Mouse (Mus musculus) liver, adult 2 months (tissue): ENCODE measurements around the gene Rps6ka3. TPM values are rescaled to one million over a fixed set of nuclear protein-coding genes. Genes with fewer than 3 reads are reported as not detected.

ENCODE experiments used
- DNase-seq: peaks from one replicate; pipeline ENCODE4 v3.0.0-alpha.2; 2011; ENCODE audit warnings: low read depth, low spot score; ENCODE audit errors: extremely low read depth
- H3K27ac ChIP-seq: fragments of 200-500 bp; replicated peaks from 2 replicates; pipeline ENCODE4 v1.5.1; 2012; ENCODE audit warnings: low read depth, mild to moderate bottlenecking, control low read depth, inconsistent platforms, low read length; ENCODE audit not compliant: insufficient read depth
- H3K27me3 ChIP-seq: fragments of 200-500 bp; 2 replicates; pipeline ENCODE4 v1.6.1; 2012; ENCODE audit warnings: mild to moderate bottlenecking, moderate library complexity, low read length, inconsistent platforms; ENCODE audit not compliant: control insufficient read depth, insufficient read depth
- H3K36me3 ChIP-seq: fragments of 200-500 bp; 2 replicates; pipeline ENCODE4 v1.6.1; 2012; ENCODE audit warnings: low read length, inconsistent platforms; ENCODE audit not compliant: control insufficient read depth, insufficient read depth
- H3K4me1 ChIP-seq: fragments of 200-500 bp; 2 replicates; pipeline ENCODE4 v1.6.1; 2011; ENCODE audit warnings: low read length; ENCODE audit not compliant: control insufficient read depth, insufficient read depth
- H3K4me3 ChIP-seq: fragments of 200-500 bp; 2 replicates; pipeline ENCODE4 v1.5.1; 2011; ENCODE audit warnings: low read depth, mild to moderate bottlenecking, control low read depth, low read length, moderate library complexity; ENCODE audit not compliant: insufficient read depth
- H3K79me2 ChIP-seq: fragments of 200-500 bp; 2 replicates; pipeline ENCODE4 v1.6.1; 2012; ENCODE audit warnings: inconsistent platforms, mild to moderate bottlenecking, low read length, moderate library complexity; ENCODE audit not compliant: control insufficient read depth, insufficient read depth
- H3K9ac ChIP-seq: fragments of 200-500 bp; 2 replicates; pipeline ENCODE4 v1.6.1; 2012; ENCODE audit warnings: low read depth, mild to moderate bottlenecking, control low read depth, inconsistent platforms, low read length
- CTCF ChIP-seq: fragments of 200-500 bp; IDR thresholded peaks from 2 replicates; pipeline ENCODE4 v1.5.1; 2011; ENCODE audit warnings: low read depth, low read length, control low read depth
- POLR2A ChIP-seq: fragments of 200-500 bp; IDR thresholded peaks from 2 replicates; pipeline ENCODE4 v1.6.1; 2011; ENCODE audit warnings: low read length, control low read depth; ENCODE audit not compliant: insufficient read depth; ENCODE audit errors: extremely low read depth
- WGBS: fragments of 180-500 bp; shearing (Covaris S2); methylation state at CpG from one replicate; pipeline ENCODE4 v1.1.7; 2018; 5-methylcytosine and 5-hydroxymethylcytosine counted together
- polyA plus RNA-seq: library from polyadenylated mRNA; depleted of rRNA; stranded (reverse); fragments of >200 nt; gene quantifications from 2 replicates; pipeline ENCODE4 v1.2.3, GENCODE M21; 2012
- total RNA-seq: library from RNA; depleted of rRNA; stranded (reverse); fragments of >200 nt; gene quantifications from 2 replicates; pipeline ENCODE4 v1.2.3, GENCODE M21; 2014

Rps6ka3 gene
- total and polyA plus RNA-seq, 2 experiments, result 3.0 to 6.8 TPM

DNA sequence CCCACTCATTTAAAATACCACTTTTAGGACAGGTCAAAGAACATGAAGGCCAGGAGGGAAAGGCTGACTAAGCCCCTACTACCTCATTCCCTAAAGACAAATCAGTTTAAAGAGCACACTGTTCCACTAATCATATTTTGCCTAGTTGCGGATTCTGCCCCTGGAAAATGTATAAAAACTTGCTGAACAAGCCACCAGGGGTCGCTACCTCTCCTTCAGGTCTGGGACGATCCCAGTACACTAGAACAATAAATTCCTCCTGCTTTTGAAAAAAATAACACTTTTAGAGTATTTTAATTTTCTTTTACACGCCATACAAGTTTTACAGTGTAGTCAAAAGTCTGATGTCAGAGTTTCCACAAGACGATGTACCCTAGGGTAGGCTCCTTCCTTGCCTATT is 76.7 kb downstream of the Rps6ka3 start:
- Histone ChIP-seq H3K27ac (no peak overlapping the region), H3K79me2 (no peaks in the 10 kb centered on the region), H3K9ac (no peak overlapping the region), H3K4me3 (no peak overlapping the region), H3K36me3 (no peaks in the 10 kb centered on the region), H3K4me1 (no peaks in the 10 kb centered on the region), H3K27me3 (no peaks in the 10 kb centered on the region)
- DNase-seq, result no peak
- TF ChIP-seq CTCF, result peak; percentile 10; the same call in 1 of the 2 replicates
- TF ChIP-seq POLR2A, result no peak
- 92% methylated on average over 5 of the region's 5 CpGs for WGBS

DNA sequence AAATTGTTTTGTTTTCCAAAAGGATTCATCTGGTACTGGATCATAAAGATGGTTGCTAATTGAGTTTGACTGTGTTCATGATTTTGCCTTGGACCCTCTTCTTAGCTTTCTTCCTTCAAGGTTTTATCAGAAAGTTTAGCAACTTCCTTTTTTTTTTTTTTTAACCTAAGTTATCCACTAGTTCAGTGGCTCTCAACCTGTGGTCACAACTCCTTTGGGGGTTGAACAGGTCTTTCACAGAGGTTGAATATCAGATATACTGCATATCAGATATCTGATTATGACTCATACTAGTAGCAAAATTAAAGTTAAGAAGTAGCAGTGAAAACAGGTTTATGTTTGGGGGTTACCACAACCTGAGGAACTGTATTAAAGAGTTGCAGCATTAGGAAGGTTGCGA is 85.8 kb downstream of the Rps6ka3 start:
- Histone ChIP-seq H3K27ac (no peak overlapping the region), H3K36me3 (no peaks in the 10 kb centered on the region), H3K27me3 (no peaks in the 10 kb centered on the region), H3K9ac (no peak overlapping the region), H3K4me1 (no peaks in the 10 kb centered on the region), H3K79me2 (no peaks in the 10 kb centered on the region), H3K4me3 (no peak overlapping the region)
- TF ChIP-seq CTCF (no peak), POLR2A (no peak)
- 94% methylated on average over 1 of the region's 1 CpGs for WGBS
- no peak for DNase-seq

DNA sequence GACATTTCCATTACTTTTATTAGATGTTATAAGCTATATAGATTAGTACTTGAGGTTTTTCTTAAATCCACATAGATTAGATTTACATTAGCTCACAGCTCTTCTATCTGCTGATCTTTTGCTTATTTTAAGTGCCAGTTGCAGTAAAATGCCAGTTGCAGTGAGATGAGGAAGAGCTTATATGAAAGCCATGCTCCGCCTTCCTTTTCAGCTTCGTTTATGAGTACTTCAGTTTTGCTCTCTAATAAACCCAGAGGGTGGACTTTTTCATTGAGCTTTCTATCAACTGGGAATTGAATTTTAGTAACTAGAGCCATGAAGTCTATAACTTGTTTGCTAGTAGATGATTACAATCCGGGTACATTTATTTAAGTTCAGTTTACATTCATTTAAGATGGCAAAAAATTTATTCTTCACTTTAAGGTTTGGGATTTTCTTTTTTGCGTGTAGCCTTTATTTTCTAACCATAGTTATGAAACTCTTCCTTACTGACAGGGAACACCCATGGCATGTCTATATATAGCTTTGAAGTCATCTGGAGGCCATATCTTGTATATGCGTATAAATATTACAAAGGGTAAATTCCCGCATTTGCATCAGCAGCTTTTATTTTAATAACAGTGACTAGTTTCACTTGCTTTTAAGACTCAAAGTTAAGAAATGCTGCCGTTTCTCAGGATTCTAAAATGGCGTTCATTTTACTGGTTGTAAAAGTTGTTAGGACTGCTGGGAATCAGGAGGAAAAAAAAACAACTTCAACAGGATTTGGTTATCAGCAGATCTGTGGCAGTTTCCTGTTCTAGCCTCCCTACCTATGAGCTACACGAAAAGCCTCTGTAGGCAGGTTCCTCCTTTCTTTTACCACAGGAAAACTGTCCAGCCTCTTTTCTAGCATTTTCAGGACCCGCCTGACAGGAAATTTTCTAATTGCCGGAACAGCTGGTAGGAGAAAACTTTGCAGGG is 92.5 kb downstream of the Rps6ka3 start:
- H3K27ac ChIP-seq, result no peak overlapping the region
- no peak for DNase-seq
- no peak overlapping the region for H3K4me3 ChIP-seq
- no peaks in the 10 kb centered on the region for H3K4me1 ChIP-seq
- no peaks in the 10 kb centered on the region for H3K36me3 ChIP-seq
- H3K27me3 ChIP-seq, result no peaks in the 10 kb centered on the region
- no peak overlapping the region for H3K9ac ChIP-seq
- H3K79me2 ChIP-seq, result no peaks in the 10 kb centered on the region
- TF ChIP-seq POLR2A, result no peak
- TF ChIP-seq CTCF, result no peak
- 79% methylated on average over 11 of the region's 11 CpGs for WGBS

DNA sequence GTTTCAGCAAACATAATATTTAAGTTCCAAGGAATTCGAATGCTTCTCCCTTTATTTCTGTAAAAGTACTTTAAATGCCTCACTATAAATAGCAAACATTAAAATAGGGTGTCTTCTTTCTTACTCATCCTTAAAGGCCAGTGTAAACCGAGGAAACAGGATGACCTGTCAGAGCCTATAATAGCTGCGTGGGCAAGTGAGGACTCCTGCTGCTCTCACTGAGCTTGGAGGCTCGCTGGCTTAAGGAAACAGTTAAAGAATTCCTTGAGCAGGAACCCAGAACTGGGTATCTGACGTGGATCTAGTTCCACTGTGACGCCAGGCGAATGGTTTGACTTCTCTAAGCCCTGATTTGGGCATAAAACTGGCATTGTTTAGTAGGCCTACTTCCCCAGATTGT is 105.2 kb downstream of the Rps6ka3 start:
- no peaks in the 10 kb centered on the region for H3K36me3 ChIP-seq
- H3K9ac ChIP-seq, result no peak overlapping the region
- H3K4me3 ChIP-seq, result no peak overlapping the region
- no peaks in the 10 kb centered on the region for H3K79me2 ChIP-seq
- H3K27ac ChIP-seq, result no peak overlapping the region
- H3K4me1 ChIP-seq, result no peaks in the 10 kb centered on the region
- WGBS, result 88% methylated on average over 7 of the region's 7 CpGs
- H3K27me3 ChIP-seq, result no peaks in the 10 kb centered on the region
- TF ChIP-seq POLR2A, result no peak
- DNase-seq, result no peak

DNA sequence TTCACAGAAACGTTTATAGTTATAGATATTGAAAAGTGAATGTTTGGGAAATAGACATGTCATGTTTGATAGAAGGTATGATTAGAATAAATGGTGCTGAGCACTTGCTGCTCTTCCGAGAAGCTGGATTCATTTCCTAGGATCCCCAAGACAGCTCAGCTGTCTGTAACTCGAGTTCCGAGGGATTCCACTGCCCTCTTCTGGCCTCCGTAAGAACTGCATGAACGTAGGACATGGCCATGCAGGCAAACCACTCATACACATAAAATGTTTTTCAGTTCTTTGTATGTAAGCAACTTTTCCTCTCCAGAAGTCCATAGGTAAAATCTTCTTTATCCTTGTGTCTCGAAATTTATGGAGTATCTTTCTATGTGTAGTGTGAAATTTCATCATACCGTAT is 111.2 kb downstream of the Rps6ka3 start:
- Histone ChIP-seq H3K4me3 (no peak overlapping the region), H3K27me3 (no peaks in the 10 kb centered on the region), H3K36me3 (no peaks in the 10 kb centered on the region), H3K27ac (no peak overlapping the region), H3K79me2 (no peaks in the 10 kb centered on the region), H3K9ac (no peak overlapping the region), H3K4me1 (no peaks in the 10 kb centered on the region)
- 51% methylated on average over 8 of the region's 8 CpGs for WGBS
- DNase-seq, result peak; percentile 19
- TF ChIP-seq POLR2A, result no peak
- peak; percentile 69 for TF ChIP-seq CTCF

GRCm38 (mm10) chrX:159364506-159364905 is 154.4 kb downstream of the Rps6ka3 start:
- WGBS, result 97% methylated on average over 3 of the region's 3 CpGs
- Histone ChIP-seq H3K27me3 (no peaks in the 10 kb centered on the region), H3K4me3 (no peak overlapping the region), H3K9ac (no peak overlapping the region), H3K36me3 (no peaks in the 10 kb centered on the region; the same call in 1 of the 2 replicates), H3K79me2 (no peaks in the 10 kb centered on the region), H3K4me1 (no peaks in the 10 kb centered on the region), H3K27ac (no peak overlapping the region)
- no peak for DNase-seq
- TF ChIP-seq POLR2A, result no peak
- no peak for TF ChIP-seq CTCF
